Mouse (Mus musculus) forebrain, embryonic 14.5 days (tissue): Measurements from ENCODE around the gene Duxbl2. TPM values are rescaled to one million over a fixed set of nuclear protein-coding genes. Genes with fewer than 3 reads are reported as not detected.
"Not testable (repeated sequence)": the region's sequence is repeated elsewhere in the genome, so short reads cannot be mapped to it uniquely, and the experiment has no call there.

Source experiments
- ATAC-seq: fragments of 200-750 bp; cut with Nextera tagmentation; 2 replicates; pipeline ENCODE4 v1.8.0; 2017; ENCODE audit warnings: mild to moderate bottlenecking, moderate library complexity
- DNase-seq: peaks from one replicate; pipeline ENCODE4 v3.0.0-alpha.2; 2015; ENCODE audit warnings: low spot score
- H3K27ac ChIP-seq: fragments of 300-500 bp; sonication (generic); 2 replicates; pipeline ENCODE4 v1.5.1; 2014; ENCODE audit warnings: low read depth, mild to moderate bottlenecking, control low read depth, low read length, moderate library complexity
- H3K27me3 ChIP-seq: fragments of 300-500 bp; sonication (generic); replicated peaks from 2 replicates; pipeline ENCODE4 v1.6.1; 2014; ENCODE audit warnings: low read length, control low read depth, mixed read lengths; ENCODE audit not compliant: control insufficient read depth, insufficient read depth
- H3K36me3 ChIP-seq: fragments of 300-500 bp; sonication (generic); 2 replicates; pipeline ENCODE4 v1.6.1; 2014; ENCODE audit warnings: low read length, control low read depth; ENCODE audit not compliant: control insufficient read depth, insufficient read depth
- H3K4me1 ChIP-seq: fragments of 300-500 bp; sonication (generic); 2 replicates; pipeline ENCODE4 v1.6.1; 2014; ENCODE audit warnings: antibody characterized with exemption, low read length, control low read depth; ENCODE audit not compliant: control insufficient read depth, insufficient read depth
- H3K4me2 ChIP-seq: fragments of 300-500 bp; sonication (generic); 2 replicates; pipeline ENCODE4 v1.6.1; 2014; ENCODE audit warnings: mild to moderate bottlenecking, control low read depth, low read length
- H3K4me3 ChIP-seq: fragments of 300-500 bp; sonication (generic); 2 replicates; pipeline ENCODE4 v1.5.1; 2014; ENCODE audit warnings: low read depth, low read length, control low read depth
- H3K9ac ChIP-seq: fragments of 300-500 bp; sonication (generic); 2 replicates; pipeline ENCODE4 v1.6.1; 2014; ENCODE audit warnings: mild to moderate bottlenecking, low read length, control low read depth, moderate library complexity
- H3K9me3 ChIP-seq: fragments of 300-500 bp; sonication (generic); replicated peaks from 2 replicates; pipeline ENCODE4 v1.6.1; 2016; ENCODE audit warnings: low read length, control low read depth, mixed read lengths; ENCODE audit not compliant: control insufficient read depth
- WGBS: fragments of 180-500 bp; shearing (Covaris S2); extraction: QIAGEN DNeasy Blood & Tissue Kit; methylation state at CpG from one replicate; pipeline ENCODE4 v1.1.7; 2014; 5-methylcytosine and 5-hydroxymethylcytosine counted together
- polyA plus RNA-seq: library from polyadenylated mRNA; unstranded; fragments of >200 nt; fragmentation: Nextera tagmentation; extraction: Ambion mirVana; gene quantifications from 2 replicates; pipeline ENCODE4 v1.2.1, GENCODE M21; 2014

Gene Duxbl2
- polyA plus RNA-seq, 1 experiment from 2014 or later = not detected

DNA sequence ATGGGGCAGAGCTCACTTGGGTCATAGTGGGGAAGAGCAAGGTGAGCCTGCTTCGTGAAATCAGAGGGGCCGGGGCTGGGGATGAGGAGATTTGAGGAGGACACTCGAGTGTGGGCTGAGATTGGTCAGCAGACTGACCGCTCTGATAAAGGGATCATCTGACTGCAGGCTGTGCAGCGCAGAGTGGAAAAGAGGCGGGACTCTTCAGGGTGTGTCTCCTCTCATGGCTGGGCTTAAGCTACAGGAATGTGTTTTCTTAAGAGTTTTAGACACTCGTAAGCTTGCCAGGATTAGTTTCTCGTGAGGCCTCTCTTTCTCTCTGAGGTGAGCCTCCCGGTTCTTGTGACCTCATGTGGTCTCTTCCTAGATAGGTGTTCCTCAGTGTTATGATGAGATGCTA lies 43.0 kb downstream of the Duxbl2 start:
- H3K27me3 ChIP-seq, DNase-seq, H3K4me2 ChIP-seq, H3K27ac ChIP-seq, H3K36me3 ChIP-seq, H3K4me3 ChIP-seq, H3K4me1 ChIP-seq, H3K9me3 ChIP-seq, ATAC-seq, H3K9ac ChIP-seq: not testable (repeated sequence)
- no CpG with 5 or more reads among the region's 9 CpGs for WGBS

DNA sequence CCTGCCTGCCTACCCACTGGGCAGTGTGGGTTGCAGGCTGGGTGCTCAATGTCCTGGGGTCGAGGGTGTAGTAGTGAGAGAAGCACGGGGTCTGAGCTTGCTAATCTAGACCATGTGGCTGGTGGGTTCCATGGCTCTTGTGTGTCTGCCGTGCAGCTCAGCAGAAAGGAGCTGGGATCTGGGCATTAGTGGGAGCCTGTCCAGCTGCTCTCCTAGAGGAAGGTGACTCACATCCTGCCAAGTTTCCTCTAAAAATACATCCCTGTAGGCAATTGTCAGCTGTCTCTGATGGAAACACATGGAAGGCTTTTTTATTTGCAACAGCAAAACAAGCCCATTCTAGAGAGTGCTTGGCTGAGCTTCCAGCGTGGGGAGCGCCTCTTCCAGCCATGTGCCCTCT lies 44.3 kb downstream of the Duxbl2 start:
- no CpG with 5 or more reads among the region's 5 CpGs for WGBS
- not testable (repeated sequence) for H3K4me3 ChIP-seq, H3K27ac ChIP-seq, H3K4me1 ChIP-seq, H3K27me3 ChIP-seq, H3K9me3 ChIP-seq, ATAC-seq, H3K4me2 ChIP-seq, DNase-seq, H3K36me3 ChIP-seq, H3K9ac ChIP-seq

DNA sequence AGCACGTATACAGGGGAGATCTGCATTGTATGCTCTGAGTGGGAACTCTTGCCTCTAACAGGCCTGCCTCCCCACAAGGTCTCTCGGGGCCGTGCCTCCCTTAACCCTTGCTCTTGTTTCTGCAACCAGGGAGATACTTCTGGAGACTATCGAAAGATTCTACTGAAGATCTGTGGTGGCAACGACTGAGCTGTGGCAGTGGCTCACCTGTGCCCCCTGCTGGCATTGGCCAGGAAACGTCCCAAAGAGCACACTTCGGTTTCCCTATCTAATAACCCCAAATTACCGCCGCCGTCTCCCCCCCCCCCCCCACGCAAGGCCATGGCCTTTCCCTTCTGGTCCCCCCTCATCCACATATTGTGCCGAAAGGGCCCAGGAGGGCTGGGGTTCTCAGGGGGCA lies 47.1 kb downstream of the Duxbl2 start:
- not testable (repeated sequence) for DNase-seq, H3K4me3 ChIP-seq, H3K4me1 ChIP-seq, H3K9ac ChIP-seq, H3K27me3 ChIP-seq, H3K4me2 ChIP-seq, H3K36me3 ChIP-seq, H3K27ac ChIP-seq, H3K9me3 ChIP-seq, ATAC-seq
- WGBS = no CpG with 5 or more reads among the region's 12 CpGs

DNA sequence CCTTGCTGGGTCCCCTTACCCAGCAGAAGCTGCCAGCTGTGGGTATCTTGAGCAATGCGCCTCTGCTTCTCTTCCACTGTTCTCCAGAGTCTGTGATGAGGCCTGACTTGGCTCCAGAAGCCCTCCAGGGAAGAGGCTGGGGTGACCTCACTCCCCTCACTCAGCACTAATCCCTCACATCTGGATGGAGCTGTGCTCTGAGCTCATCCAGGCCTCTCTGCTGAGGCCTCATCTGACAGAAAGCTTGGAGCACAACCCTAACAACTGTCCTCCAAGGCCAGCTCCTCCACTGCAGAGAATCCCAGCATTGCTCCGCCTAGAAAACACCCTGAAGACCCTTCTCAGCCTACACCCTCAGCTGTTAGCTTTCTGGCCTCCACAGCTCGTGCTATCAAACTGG lies 55.8 kb downstream of the Duxbl2 start:
- DNase-seq, H3K36me3 ChIP-seq, H3K4me2 ChIP-seq, H3K27me3 ChIP-seq, H3K27ac ChIP-seq, H3K9ac ChIP-seq, H3K9me3 ChIP-seq, ATAC-seq, H3K4me1 ChIP-seq, H3K4me3 ChIP-seq: not testable (repeated sequence)
- no CpG with 5 or more reads among the region's 3 CpGs for WGBS

DNA sequence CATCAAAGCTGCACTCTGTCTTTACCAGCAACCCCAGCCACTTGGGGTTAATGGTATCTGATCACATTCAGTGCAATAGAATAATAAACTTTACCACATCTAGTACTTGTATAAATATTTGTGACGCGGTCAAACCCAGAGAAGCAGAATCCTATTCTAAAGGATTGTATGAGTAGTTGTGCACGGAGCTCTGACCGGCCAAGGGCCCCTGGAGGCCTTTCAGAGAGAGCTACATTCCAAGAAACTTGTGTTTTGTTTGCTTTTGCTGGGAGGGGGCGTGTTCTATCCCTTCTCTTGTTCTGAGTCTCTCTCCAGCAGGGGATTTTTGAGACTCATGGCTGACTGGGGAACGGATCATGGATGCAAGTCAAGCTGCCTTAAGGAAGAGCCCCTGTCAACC lies 56.9 kb downstream of the Duxbl2 start:
- not testable (repeated sequence) for H3K27me3 ChIP-seq, H3K9ac ChIP-seq, H3K27ac ChIP-seq, ATAC-seq, H3K9me3 ChIP-seq, H3K4me1 ChIP-seq, H3K4me2 ChIP-seq, H3K36me3 ChIP-seq, DNase-seq, H3K4me3 ChIP-seq
- WGBS = no CpG with 5 or more reads among the region's 6 CpGs

Other genes with a start within 250 kb of the Duxbl2 start
- gene Plac9a, start 215.2 kb upstream of the Duxbl2 start, polyA plus RNA-seq = not detected in 2 replicates
- 3.7 and 4.4 TPM in 2 replicates for gene Tmem254a, start 190.7 kb upstream of the Duxbl2 start, polyA plus RNA-seq
- not detected in 2 replicates for gene Cphx1, start 180.0 kb upstream of the Duxbl2 start, polyA plus RNA-seq
- gene Duxbl1, start 139.8 kb upstream of the Duxbl2 start, polyA plus RNA-seq = 1.9 and 2.1 TPM in 2 replicates
- 8.1 and 12.1 TPM in 2 replicates for gene Gm9780, start 75.6 kb upstream of the Duxbl2 start, polyA plus RNA-seq
- 11.6 and 24.2 TPM in 2 replicates for gene Tmem254c, start 51.0 kb upstream of the Duxbl2 start, polyA plus RNA-seq
- gene Cphx2, start 36.8 kb upstream of the Duxbl2 start, polyA plus RNA-seq = not detected in 2 replicates
- not detected in 2 replicates for gene Cphx3, start 36.1 kb upstream of the Duxbl2 start, polyA plus RNA-seq
- gene Plac9b, start 64.1 kb downstream of the Duxbl2 start, polyA plus RNA-seq = 5.2 and 7.4 TPM in 2 replicates
- gene Tmem254b, start 88.7 kb downstream of the Duxbl2 start, polyA plus RNA-seq = 15.0 and 28.6 TPM in 2 replicates
- gene Duxbl3, start 139.6 kb downstream of the Duxbl2 start, polyA plus RNA-seq = 2.9 and 3.2 TPM in 2 replicates